Mouse (Mus musculus): ENCODE measurements around the gene Akap6. TPM values are rescaled to one million over a fixed set of nuclear protein-coding genes. Genes with fewer than 3 reads are reported as not detected.

Akap6 gene
- total RNA-seq, 2 experiments from 2014 or later, result 141 to 151 TPM

DNA sequence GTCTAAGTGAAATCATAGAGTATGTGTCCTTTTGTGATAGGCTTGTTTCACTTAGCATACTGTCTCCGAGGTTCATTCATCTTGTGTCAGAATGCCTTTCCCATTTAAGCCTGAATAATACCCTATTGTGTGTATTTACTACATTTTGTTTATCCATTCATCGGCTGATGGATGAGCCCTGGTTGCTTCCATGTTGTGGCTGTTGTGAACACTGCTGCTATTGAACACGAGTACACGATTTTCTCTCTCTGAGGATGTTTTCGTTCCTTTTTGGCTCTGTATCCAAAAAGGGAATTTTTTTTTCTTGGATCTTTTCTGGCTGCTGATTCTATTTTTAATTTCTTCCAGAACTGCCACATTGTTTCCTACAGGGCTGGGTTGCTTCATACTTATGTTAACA lies 81.0 kb downstream of the Akap6 start:
- DNase-seq (ENCODE audit: low spot score in 2 of 2), result no peak

DNA sequence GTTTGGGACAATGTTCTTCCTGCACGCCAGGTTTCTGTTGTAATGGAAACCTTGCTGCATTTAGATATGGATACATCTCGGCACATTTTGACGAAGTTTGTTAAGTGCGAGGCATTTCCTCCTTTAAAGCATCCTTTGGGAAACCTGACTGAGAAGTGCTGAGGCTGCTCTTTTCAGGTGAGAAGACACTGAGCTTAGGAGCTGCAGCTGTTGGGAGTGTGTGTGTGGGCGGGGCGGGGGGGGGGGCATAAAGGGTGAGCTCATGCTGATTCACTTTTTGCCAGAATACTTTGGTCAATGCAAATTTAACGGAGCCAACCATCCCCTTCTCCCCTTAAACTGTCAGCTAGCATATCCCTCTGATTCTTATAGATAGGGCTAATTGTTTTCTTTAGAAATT lies 81.9 kb downstream of the Akap6 start:
- no peak for DNase-seq (ENCODE audit: low spot score in 2 of 2)

DNA sequence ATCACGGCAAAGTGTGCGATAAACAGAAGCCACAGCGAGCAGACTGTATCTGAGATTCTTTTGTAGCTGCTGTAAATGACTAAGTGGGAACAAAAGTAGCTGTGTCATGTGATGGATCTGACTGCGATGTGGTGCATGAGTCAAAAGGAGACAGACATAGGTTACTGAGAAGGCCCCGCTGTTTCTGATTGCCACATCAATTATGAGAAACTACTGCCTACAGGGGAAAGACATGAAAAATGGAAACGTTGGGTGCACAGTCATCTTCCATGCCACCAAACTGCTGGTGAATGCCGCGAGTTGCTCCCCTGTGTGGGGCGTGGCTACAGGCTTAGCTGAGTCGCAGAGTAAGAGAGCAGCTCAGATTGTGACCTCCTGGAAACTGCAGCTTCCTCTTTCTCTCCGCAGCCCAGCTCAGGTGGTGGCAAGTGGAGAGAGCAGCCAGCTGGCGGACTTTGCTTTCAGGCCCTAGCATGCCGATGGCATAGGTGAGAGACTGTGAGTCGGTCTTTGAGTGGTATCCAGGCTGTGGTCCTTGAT lies 83.8 kb downstream of the Akap6 start:
- no peak for DNase-seq (ENCODE audit: low spot score in 2 of 2)

DNA sequence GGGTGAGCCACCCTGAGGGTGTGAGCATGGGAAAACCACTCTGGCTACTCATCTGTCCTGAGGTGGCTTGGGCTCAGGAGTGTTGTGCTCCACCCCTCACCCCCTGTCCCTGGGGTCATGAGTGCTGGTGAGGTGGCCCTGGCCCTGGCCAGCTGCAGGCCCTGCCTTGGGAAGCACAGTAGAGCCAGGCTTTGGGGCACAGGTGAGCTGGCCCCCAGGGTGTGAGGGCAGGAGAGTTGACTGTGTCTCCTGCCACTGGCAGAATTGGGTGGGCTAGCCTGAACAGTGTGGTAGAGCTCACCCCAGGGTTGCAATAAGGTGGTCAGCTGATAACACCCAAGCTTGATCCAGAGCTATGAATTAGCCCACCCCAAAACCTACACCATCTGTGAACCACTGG lies 86.0 kb downstream of the Akap6 start:
- DNase-seq (ENCODE audit: low spot score in 2 of 2), result no peak

DNA sequence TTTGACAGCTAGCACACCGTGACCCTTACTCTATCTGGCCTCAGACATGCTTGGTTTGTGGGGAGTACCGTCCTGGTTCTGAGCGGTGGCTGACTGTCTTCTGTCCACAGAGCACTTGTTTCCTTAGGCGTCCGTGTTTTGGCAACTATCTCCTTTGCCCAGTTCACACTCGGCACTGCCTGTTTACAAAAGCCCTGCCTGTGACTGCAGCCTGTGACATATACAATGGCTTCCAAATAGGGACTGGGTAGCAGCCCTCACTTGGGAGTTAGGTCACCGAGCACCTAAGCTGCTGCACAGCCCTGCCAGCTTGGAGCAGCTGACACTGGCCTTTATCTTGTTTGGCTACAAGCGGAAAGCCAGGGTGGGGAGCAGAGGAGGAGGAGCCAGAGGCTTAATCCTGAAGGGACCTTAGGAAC lies 91.2 kb downstream of the Akap6 start:
- DNase-seq (ENCODE audit: low spot score in 2 of 2), result no peak

DNA sequence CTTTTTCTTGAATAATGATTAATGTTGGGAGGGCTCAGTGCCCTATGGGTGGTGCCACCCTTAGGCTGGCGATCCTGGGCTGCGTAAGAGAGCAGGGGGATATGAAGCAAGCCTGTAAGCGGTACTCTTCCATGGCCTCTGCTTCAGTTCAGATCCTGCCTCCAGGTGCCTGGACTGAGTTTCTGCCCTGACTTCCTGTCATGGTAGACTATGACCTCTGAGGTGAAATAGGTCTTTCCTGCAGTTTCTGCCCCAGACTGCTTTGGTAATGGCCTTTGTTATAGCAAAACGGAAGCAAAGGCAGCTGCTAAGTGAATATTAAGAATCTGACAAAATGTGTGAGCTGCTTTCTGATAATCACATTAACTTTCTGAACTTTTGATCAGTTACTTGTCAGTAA lies 94.9 kb downstream of the Akap6 start:
- no peak for DNase-seq (ENCODE audit: low spot score in 2 of 2)

DNA sequence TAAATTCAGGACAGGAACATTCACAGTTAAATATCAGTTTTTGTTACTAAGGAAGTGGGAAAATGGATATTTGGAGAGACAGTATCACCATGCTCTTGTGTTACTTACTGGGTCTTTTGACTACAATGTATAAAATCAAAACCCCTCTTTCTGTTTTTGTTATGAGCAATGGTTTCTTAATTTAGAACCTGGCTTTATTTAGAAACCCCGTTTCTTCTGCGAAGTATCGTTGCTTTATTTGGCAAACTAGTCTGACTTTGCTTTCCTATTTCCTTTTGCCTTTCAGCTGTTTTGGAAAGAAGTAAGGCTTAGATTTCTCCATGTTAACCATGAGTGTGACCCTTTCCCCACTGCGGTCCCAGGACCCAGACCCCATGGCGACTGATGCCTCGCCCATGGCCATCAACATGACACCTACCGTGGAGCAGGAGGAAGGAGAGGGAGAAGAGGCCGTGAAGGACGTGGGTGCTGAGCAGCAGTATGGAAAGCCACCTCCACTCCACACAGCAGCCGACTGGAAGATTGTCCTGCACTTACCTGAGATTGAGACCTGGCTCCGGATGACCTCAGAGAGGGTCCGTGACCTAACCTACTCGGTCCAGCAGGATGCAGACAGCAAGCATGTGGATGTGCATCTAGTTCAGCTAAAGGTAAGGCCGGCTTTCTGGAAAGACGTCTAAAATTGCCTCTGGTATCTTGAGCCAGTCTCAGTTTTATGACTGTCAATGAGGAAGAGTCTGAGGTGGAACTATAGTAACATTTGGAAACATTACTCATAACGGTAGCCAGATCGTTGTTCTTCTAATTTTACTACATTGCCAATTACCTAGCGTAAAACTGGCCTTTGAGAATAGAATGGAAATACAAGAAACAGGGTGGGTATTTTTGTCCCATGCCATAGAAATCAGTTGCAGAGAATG lies 96.6 kb downstream of the Akap6 start:
- DNase-seq (ENCODE audit: low spot score in 2 of 2), result no peak

DNA sequence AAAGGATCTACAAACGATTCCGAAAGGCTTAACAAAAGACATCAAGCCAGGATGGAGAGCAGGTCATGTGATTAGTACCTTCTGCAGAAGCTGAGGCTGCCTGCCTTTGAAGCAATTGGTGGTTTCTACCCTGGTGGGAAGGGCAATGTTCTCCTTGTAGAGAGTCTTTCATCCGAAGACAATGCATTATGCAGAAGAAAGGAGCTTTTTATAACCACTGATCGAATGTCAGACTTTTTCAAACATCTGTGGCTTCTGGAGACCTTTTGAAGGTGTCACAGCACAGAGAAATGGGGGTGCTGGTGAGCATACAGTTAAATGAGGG lies 97.2 kb downstream of the Akap6 start:
- DNase-seq (ENCODE audit: low spot score in 2 of 2), result no peak

DNA sequence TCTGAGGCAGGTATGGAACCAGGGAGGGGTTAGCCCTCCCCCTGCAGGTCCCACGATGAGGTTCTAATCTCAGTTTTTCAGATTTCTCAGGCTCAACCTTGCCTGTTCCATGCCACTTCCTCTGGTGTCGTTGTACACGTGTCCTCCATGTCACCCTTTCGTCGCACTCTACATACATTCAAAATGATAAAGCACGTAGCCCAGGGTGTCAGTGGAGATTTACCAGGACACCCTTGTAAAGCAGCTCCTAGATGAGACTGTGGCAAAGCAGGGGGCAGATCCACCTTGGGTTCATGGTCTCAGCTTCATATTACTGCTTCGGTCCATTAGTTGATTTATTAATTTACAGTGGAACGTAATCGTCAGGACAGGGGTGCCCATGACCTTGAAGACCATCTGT lies 100.5 kb downstream of the Akap6 start:
- no peak for DNase-seq (ENCODE audit: low spot score in 2 of 2)

DNA sequence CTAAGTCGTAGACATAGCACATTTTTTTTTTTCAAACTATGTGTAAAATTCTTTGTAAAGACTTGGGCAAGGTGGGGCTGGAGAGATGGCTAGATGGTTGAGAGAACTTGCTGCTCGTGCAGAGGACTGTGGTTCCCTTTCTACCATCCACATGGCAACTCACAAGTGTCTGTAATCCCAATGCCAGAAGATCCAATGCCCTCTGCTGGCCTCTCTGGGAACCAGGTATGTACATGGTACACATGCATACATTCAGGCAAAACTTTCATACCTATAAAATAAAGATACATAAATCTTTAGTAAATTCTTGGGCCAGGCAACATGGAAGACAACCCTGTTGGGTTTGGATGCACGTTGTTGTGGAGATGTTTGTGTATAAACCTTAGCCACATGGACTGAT lies 107.1 kb downstream of the Akap6 start:
- DNase-seq (ENCODE audit: low spot score in 2 of 2), result no peak

DNA sequence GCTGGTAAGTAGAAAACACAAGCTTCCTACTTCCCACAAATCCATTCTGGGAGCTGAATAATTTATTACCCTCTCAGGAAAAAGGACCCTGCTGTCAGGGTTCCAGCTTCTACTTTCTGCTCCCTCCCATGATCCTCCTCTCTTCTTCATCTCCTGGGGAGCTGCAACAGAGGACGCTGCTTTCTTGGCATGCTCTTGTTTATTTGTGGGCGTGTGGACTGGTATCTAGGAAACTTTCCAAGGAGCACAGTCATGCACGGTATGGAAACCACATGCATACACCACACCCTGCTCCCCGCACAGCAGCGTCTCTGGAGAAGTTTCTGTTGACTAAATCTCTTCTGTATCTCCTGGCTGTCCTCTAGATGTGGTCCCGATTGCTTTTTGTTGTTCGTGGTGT lies 119.4 kb downstream of the Akap6 start:
- no peak for DNase-seq (ENCODE audit: low spot score in 2 of 2)

DNA sequence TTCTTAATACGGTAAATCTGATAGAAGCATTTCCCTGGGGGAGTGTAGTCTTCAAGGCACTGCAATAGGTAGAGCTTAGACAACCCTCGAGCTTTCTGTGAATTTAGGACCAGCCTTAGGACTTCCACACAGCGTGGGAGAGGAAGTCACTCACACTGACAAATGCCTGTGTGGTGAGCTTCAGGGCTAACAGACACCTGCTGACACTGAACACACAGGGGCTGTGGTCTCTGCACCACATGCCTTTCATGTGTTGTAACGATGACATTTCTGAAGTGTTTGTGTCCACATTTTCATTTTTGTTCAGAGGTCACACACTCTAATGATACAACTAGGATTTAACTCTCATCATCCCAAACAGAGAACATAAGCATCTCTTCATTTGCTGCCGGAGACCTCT lies 125.6 kb downstream of the Akap6 start:
- DNase-seq (ENCODE audit: low spot score in 2 of 2), result no peak

DNA sequence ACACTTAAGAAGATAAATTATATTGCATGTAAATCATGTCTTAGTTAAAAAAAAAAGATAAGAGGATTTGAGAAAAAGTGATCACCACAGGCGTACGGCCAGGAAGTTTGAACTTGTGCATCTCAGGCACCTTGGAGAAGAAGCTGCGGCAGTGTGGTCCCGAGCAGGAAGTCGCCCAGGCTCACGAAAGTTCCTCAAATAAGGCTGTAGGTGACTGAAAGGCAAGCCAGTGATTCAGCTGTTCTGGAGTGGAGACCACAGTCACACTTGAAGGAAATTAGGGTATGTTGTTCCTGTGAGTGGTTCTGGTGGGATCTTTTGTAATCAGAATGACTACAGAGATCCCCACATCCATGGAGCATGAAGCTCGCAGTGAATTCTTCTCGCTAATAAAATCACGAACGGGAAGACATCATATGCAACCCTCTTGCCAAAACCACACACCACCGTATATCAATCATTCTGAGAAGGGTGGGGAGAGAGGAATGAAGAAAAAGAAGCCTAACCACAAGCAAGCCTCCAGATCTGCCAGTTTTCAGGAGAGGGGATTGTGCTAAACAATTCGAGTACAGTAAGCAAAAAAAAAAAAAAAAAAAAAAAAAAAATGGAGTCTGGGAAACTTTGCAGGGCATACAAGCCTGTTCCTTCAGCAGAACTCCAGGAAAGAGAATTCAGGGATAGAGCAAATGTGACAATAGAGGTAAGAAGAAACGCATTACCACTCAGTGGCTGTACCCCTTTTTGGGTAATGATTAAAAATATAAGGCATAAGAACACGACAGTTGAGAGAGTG lies 130.0 kb downstream of the Akap6 start:
- DNase-seq (ENCODE audit: low spot score in 2 of 2), result no peak

DNA sequence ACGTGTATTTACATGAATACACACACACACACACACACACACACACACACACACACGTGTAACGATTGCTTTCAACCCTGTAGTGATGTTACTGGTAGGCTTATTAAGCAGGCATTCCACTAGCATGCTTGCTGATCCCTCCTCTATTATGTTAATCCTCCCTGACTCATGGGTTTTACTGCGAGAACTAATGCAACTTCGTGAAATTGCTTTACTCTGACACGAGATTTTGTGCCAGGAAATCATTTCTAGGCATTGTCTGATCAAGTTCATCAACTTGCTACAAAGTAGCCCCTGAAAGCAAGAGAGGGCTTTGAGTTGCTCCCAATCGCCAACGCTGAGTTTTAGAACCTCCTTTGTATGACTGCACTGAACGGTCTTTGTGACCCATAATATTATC lies 132.6 kb downstream of the Akap6 start:
- no peak for DNase-seq (ENCODE audit: low spot score in 2 of 2)

DNA sequence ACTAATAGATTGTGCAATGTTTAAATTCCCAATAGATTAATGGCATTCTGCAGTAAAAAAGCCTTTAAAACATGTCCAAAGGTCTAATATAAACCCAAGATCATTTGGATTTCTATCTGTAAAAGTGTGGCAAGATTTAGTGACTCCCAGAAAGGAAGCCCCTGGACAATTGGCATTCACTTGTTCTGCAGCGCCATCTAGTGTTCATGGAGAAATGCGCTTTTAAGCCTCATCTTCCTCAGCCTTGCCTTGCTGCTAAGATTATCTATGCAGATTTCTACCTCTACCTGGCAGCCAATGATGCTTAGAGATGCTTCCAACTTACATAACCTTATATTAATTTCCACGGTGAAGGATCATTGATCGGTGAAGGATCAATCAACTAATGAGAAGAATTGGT lies 133.0 kb downstream of the Akap6 start:
- DNase-seq (ENCODE audit: low spot score in 2 of 2), result peak; percentile 60 to 90

DNA sequence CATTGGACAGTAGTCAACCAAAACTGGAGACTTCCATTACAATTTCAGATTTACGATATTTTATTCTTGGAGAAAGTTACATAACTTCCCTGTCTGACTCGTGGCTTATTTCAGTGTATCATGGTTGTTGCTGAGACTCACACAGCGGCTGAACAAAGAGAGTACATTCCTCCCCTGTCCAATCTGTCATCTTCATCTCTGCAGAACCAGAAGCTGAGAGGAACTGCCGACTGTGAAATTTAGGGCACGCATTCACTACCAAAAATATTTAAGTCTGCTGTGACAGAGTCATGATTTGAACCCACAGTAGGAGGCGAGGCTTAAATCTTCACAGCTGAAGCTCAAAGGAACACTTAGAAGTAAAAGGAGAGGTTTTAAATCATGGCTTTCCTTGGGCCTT lies 134.0 kb downstream of the Akap6 start:
- peak in 1 of 2 experiments; percentile 52 for DNase-seq (ENCODE audit: low spot score in 2 of 2)

DNA sequence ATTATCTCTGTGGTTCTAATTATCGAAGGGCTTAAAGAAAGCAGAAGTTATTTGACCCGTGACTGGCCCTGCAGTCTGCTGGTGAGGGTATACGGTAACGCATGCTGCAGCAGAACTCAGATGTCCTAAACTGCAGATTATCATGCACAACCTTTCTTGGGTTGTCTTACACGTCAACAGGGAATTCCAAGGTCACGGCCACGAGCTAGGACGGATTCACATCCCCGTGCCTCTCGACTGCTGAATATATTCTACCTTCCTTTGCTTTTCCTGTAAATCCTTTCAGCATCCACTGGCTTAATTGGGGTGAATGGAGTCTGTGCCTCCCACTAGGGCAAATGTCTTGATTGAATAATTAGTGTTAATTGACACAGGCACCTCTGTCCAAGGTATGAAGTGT lies 134.9 kb downstream of the Akap6 start:
- DNase-seq (ENCODE audit: low spot score in 2 of 2), result no peak

DNA sequence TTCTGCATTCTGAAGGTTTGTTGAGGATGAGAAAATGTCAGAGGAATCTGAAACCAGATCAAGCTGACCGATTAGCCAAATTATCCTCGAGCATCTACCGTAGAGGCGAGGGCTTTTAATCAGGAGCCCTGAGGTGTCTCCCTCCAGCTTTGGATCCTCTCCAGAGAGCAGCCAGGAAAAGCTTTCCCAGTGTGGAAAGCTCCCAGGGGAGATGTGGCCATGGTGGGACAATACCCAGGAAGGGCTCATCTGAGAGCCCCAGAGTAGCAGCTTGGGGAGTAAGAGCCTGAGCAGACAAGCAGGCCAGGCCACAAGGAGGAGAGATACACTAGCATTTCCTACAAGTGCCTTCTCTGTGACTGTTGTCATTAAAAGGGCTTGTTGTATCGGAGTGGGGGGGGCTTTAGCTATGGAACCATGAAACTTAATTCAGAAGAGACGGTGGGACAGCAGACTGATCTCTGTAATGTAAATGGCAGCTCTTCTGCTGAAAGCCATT lies 135.6 kb downstream of the Akap6 start:
- DNase-seq (ENCODE audit: low spot score in 2 of 2), result no peak

DNA sequence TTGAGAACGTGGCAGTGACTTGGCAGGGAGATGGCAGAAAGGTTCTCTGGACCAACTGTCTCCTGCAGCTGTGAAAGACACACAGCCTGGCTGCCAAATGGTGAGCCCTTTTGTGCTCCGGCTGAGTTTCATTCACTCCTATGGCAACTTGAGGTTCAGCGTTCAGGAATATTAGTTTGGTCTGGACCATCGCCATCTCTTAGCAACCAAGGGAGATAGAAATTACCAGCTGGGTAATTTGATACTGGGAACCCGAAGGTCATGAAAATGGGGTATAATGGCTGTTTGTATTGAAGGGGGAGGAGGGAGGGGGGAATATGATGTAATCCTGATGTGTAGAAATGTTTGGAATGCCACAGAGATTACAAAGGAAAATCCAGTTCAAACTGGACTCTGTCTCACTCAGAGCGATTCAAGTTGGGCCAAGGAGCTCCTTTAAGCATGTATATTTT lies 136.1 kb downstream of the Akap6 start:
- DNase-seq (ENCODE audit: low spot score in 2 of 2), result no peak

DNA sequence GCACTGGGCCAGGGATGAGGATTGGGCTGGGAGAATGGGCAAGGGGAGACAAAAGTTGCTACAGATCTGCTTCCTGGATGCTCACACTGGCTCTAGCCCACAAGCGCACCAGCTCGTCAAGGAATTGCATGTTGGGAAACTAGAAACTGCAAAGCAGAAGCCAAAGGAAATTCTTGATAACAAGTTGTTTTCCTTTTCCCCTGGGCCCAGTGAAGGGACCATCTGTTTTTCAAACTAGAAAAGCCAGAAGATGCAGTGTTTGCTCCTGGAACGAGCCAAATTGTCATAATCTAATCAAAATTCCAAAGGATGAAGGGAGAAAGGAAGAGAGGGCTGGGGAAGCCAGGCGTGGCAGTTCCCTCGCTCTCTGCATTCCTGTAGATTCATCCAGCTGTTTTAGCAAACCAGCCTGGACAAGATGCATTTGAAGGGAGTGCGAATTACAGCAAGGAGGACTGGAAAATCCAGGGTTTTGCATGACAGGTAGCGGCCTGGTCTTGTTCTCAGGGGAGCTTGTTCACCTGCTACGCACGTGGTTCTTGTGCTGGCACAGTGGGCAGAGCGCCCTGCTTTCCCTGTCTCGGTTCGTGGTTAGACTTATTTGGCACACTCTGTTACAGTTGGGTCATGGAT lies 136.8 kb downstream of the Akap6 start:
- DNase-seq (ENCODE audit: low spot score in 2 of 2), result peak in 1 of 2 experiments; percentile 20

DNA sequence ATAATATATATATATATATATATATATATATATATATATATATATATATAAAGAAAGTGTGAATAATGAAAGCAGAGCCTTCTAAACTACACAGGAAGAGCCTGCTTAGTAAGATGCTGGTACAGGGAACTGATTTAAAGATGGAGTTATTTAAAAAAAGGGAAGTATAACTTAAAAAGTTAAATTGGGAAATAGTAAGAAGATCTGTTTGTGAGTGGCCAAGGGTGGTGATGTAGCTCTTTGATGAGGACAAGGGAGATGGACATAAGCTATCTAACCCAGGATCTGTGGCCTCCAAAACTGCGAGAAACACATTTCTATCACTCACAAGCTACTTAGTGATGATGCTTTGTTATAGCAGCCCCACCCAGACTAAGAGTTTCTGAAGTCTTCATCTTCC lies 146.8 kb downstream of the Akap6 start:
- DNase-seq (ENCODE audit: low spot score in 2 of 2), result no peak

DNA sequence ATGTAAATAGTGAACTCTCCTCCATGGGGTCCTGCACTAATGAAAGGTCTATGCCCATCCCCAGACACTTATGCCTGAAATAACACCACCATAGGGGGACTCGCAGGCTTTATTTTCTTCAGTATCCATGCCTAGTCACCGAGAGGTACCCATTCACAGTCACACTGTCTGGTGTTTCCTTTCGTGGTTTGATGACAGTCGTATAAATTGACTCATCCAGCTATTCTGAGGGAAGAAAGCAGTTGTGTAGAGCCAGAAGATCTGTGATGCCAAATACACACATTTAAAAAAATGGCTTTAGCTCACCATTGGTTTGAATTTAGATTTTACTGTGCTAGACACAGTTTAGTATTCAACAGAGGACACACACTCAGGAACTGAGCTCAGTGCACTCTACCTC lies 147.8 kb downstream of the Akap6 start:
- DNase-seq (ENCODE audit: low spot score in 2 of 2), result no peak
